Mouse (Mus musculus) G1E (cell line): Measurements from ENCODE around the gene C1s1.

Experiments
- CTCF ChIP-seq: IDR thresholded peaks from 2 replicates; pipeline ENCODE4 v1.5.1; 2012; ENCODE audit warnings: low read depth, low read length, inconsistent platforms, mixed read lengths
- POLR2AphosphoS5 ChIP-seq: IDR thresholded peaks from 2 replicates; pipeline ENCODE4 v1.6.1; 2012; ENCODE audit warnings: low read depth, low read length, inconsistent platforms; ENCODE audit not compliant: insufficient replicate concordance

GRCm38 (mm10) chr6:124582231-124582630 lies 40.1 kb upstream of the C1s1 start:
- TF ChIP-seq CTCF, result no peak
- TF ChIP-seq POLR2AphosphoS5, result no peak
